Mouse (Mus musculus) kidney, adult 2 months (tissue): Measurements from ENCODE around the gene Etd.

Experiments
- CTCF ChIP-seq: fragments of 200-500 bp; conservative IDR thresholded peaks from 2 replicates; pipeline ENCODE4 v1.5.1; 2011; ENCODE audit warnings: low read depth, mild to moderate bottlenecking, control low read depth, low read length, moderate library complexity, mixed read lengths; ENCODE audit not compliant: insufficient read depth, insufficient read length
- POLR2A ChIP-seq: fragments of 200-500 bp; IDR thresholded peaks from one replicate; pipeline ENCODE4 v1.6.1; 2011; ENCODE audit warnings: low read depth, low read length, control low read depth

GRCm38 (mm10) chrX:53434618-53435017, at the start of gene Etd:
- TF ChIP-seq POLR2A: no peak
- no peak for TF ChIP-seq CTCF
